Mouse (Mus musculus) T-helper 17 cell (primary cell): ENCODE measurements around the gene Prdm2.

Experiments
- in situ Hi-C, 2 experiments: fragments of 300-600 bp; cut with MboI, MseI; formaldehyde crosslinking; loops; 1 replicate in 1 of 2; 2 replicates in 1 of 2; pipeline ENCODE4 v1.15.1; 2025; ENCODE audit warnings: high pct_unique_total_duplicates in 2 of 2

Gene Prdm2

DNA sequence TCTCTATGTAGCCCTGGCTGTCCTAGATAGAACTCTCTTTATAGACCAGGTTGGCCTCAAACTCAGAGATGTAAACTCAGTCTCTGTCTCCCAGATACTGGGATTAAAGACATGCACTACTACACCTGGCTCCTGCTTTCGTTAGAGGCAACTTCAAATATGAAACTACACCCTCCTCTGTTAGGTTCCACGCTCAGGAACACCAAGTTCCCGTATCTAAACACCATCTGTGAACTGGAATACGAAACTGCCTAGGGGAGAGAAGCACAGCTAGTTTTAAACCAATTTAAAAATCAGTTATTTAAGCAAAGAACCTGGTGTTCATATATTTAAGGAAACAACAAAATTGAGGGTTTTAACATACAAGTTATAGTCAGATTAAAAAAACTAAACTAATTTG, 56.9 kb downstream of the Prdm2 start:
- in situ Hi-C loops, result loop anchor here (5.0 to 25.0 kb wide), 2 partner anchors 34 to 1731 kb away; partner anchors contain the start of gene Dhrs3 (in 1 of the 2)

DNA sequence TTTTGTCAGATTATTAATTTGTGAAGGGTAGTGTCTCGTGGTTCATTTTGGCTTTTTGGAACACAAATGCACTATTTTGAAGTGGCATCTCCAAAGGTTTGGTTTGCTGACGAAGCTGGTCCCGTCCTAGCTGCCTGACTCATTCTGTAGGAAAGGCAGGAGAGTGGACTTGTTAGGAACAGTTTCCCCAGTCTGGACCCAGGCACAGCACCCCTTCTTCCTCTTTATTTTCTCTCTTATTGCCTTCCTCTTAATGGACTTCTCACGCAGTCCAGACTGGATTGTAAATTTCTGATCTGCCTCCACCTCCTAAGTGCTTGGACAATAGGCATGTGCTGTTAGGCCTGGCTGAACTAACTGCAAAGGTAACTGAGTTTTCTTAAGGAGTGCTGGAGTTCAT, 57.8 kb downstream of the Prdm2 start:
- in situ Hi-C loops, result loop anchor here (5.0 to 25.0 kb wide), 2 partner anchors 33 to 1732 kb away; partner anchors contain the start of gene Dhrs3 (in 1 of the 2)

DNA sequence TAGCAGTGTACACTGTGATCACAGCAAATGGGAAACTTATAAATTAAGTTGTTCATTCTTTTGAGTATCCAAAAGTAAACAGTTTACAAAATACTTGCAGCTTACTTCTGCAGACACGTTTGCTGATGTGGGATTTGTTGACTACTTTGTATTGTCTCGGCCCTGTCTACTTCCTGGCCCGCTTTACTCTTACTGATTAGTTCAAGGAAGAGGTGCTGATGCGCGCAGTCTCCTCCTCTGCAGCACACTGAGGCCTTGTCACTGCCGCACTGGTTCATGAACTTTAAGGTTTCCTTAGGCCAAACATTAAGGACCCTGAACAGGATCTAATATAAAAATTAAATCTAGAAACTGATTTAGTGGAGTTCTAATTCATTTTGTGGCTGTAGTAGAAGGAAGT, 58.2 kb downstream of the Prdm2 start:
- in situ Hi-C loops, result loop anchor here in 1 of 2 experiments (25.0 kb wide), 1 partner anchor 1733 kb away; the partner anchor contains the start of gene Dhrs3

DNA sequence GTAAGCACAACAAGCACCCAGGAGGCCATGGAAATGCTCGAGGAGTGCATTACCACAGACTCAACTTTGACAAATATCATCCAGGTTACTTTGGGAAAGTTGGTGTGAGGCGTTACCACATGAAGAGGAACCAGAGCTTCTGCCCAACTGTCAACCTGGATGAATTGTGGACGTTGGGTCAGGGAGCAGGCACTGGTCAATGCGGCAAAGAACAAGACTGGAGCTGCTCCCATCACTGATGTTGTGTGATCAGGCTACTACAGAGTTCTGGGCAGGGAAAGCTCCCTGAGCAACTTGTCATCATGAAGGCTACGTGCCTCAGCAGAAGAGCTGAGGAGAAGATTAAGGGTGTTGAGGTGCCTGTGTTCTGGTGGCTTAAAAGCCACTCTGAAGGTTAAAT, 60.2 kb downstream of the Prdm2 start:
- in situ Hi-C loops, result loop anchor here in 1 of 2 experiments (25.0 kb wide), 1 partner anchor 1735 kb away; the partner anchor contains the start of gene Dhrs3

DNA sequence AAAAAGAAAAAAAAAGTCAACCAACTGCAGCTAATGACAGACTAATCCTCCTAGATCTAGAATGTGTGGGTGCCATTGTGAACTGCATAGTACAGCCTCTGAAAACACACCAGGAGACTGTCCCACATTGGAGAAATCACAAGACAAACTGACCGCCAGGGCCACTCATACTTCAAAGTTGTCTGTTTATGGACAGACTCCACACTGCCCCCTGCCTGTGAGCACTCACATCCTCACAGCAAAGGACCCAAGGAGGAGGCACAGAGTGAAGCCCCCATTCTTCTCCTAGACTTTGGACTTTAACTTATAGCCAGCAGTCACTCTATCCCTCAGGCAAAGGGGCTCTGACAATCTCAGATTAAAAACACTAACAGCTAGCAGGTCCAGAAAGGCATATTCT, 61.5 kb downstream of the Prdm2 start:
- in situ Hi-C loops, result loop anchor here in 1 of 2 experiments (25.0 kb wide), 1 partner anchor 1736 kb away; the partner anchor contains the start of gene Dhrs3

DNA sequence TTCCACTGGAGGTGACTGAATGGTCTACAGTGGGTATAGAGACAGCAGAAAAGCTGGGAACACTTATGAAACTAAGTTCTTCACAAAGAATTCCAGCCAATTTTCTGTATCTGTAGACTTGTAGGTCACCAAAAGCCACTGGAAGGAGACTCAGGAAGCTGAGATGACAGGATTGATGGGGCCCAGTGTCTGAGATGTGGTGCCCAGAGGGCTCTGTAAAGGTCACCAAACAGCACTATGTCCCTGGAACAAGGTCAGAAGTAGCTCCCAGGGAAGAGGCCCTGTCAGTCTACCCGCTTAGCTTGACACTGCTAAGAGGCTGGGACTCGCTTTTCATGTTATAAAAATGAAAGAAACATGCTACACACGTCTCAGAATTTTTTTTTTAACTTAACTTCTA, 65.1 kb downstream of the Prdm2 start:
- in situ Hi-C loops, result no loop called here

DNA sequence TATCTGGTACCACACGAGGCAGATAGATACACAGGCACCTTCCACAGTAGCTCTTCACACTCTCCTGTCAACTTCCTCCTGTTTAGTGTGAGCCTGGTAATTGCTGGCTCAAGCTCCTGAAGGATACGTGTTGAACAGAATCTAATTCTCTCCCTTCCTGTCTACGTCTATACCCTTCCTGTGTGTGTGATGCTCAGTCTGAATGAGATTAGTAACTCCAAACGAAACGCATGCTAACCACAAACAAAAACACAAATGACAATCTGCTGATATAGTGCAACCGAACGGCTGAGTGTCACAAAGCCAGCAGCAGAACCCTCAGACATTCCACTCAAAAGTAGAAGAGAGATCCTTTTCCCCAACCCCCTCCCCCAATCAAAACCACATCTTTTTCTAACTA, 69.2 kb downstream of the Prdm2 start:
- in situ Hi-C loops, result no loop called here

DNA sequence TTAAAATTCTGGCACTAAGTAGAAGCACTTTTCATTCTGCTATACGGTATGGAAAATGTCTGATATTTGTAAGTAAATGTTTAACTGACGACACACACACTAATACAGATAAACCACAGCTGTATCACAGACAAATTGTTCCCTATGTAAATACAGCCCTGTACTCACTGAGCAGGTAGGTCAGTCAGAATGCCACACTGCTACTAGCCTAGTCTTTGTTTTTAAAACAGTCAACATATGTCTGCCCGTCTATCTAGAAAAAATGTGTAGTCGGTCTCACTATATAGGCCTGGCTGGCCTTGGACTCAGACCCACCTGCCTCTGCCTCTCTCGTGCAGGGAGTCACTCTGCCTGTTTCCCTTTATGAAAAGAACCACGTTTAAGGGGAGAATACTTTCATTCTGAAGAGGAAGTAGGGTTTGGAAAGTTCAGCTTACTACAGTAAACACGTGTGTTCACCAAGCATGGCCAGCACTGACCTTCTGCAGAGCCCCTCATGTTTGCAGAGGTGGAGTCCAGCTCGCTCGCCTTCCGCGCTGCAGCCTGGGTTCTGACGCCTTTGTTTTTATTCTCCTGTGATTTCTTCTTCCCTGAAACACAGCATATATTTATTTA, 71.0 kb downstream of the Prdm2 start:
- in situ Hi-C loops, result no loop called here

DNA sequence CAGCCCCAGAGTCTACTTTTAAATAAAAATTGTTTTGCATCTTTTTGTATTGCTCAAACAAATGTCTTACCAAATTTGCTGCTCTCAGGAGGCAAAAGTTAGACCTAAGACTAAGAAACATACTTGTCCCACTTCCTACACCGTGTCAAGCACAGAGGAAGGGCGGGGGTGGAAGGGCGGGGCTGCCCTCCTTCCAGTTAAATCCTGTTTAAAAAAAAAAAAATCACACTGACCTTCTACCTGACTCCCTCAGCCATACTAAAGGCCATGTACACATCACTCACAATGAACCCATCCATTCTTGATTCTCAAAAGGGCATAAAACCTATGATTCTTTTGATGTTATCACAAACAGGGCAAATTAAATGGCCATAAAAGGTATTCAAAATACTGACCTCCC, 71.9 kb downstream of the Prdm2 start:
- in situ Hi-C loops, result no loop called here

DNA sequence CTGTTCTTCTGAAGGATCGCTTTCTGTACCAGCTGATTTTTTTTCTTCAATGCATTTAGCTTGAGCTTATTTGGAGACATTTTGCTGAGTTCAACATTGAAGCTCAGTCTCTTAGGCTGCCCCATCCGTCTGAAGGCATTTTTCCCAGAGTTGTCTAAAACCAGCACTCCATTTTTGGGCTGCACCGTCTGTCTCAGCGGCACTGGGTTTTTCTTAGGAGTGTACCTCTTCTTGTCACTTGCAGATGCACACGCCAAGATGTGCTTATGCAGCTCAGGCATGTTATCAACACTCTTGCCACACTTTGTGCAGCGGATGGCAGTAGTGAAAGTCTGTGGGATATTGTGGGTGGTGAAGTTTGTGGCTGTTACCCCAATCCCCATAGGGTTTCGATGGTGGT, 80.4 kb downstream of the Prdm2 start:
- in situ Hi-C loops, result no loop called here

DNA sequence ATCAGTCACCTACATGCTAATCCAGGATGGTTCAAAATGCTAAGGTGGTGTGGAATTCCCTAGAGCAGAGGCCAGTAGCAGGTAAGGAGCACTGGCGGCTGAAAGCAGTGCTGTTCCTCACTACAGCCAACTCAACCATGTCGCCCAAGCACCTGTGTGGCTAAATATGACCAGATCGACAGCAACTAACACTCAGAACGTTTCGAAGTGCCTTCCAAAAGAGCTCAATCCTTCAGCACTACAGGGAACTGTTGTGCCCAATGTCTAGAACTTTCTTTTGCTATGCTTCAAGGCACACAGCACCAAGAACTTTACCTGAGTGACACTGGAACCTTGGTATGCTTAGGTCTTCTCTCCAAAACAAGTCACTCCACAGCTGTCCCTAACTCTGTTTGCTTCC, 82.4 kb downstream of the Prdm2 start:
- in situ Hi-C loops, result no loop called here

DNA sequence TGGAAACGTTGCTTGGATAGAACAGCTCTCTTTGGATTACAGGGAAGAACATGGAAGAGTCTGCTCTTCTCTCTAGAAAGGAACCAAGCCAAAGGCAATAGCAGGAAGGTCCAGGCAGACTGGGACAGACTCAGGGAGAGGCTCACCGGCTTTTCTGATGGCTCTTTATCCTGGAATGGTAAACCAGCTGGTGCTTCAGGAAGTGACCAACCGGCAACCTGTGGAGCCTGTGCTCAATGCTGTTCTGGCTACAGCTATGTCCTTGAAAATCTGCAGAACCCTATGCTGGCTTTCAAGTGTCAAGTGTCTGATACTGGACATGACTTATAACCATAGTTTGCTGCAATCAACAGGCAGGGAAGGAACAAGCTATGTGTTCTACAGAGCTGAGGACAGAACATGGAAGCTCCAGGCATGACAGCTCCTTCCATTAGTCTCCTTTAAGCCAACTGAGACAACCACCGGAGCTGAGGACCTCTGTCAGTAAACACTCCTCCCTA, 83.5 kb downstream of the Prdm2 start:
- in situ Hi-C loops, result no loop called here

DNA sequence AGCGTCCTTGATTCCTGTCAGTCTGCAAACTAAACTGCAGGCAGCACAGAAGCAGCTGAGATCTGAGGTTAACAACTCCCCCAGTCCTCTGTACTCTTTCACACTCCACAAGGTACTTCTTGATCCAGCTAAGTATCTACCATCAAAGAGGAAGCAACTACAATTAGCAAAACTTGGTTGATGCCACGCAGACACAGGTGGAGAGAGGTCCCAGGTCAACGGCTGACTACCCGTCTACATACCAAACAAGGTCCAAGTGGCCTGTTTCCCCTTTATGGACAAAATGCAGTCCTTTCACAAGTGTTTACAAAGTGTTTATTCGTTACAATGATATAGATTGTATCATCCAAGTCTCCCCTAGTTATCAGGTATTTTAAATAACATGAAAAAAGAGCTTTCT, 85.6 kb downstream of the Prdm2 start:
- in situ Hi-C loops, result no loop called here

DNA sequence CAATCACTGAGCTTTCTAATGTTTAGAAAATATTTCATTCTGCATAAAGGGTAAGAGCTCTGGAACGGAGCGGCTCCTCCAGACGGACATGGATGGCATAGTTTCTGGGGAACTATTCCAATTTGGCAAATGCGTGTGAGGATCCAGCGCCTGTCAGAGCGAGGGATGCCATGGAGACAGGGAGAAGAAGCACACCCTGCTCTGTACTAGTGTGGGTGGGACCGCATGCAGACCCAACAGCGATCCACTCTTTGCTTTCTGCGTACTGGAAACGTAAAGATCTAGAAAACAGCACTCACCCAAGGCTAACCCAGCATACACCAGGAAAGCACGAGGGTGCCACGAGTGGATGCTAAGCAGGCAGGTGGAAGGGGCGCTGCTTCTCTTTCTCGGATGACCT, 86.3 kb downstream of the Prdm2 start:
- in situ Hi-C loops, result no loop called here

DNA sequence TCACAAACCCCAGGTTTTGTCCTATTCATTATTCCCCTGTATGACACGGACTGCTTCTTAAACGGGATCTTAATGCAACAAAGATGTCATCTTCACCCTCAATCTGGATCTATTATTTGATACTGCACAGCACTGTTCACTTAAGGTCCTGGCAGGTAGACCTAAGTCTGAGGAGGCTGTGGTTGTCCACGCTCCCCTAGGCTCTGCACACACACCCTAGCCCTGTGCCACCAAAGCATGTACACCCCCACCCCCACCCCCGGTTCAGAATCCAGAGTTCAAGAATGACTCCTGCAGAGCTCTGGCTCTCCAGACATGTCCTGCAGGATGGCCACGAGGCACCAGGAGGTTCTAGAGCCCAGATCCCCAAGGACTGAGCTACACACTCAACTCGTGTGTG, 87.5 kb downstream of the Prdm2 start:
- in situ Hi-C loops, result no loop called here

DNA sequence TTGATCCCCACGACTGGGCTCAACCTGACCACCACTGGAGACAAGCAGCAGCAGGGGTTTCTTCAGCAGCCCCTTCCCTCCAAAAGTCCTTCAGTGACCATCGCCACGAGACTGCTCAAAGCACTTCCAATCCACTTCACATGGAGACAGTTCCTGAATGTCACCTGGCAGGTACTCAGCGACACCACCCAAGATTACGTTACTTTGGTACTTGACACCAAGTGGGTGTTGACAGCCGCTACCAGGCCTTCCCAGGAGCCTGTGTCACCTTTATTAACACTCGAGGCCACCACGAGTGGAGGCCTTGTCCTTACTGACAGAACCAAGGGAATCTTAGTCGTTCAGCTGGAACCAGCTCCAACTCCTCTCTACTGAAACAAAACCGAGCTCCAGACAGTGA, 89.8 kb downstream of the Prdm2 start:
- in situ Hi-C loops, result loop anchor here in 1 of 2 experiments (5.0 kb wide), 1 partner anchor 34 kb away; no protein-coding TSS in a partner anchor

DNA sequence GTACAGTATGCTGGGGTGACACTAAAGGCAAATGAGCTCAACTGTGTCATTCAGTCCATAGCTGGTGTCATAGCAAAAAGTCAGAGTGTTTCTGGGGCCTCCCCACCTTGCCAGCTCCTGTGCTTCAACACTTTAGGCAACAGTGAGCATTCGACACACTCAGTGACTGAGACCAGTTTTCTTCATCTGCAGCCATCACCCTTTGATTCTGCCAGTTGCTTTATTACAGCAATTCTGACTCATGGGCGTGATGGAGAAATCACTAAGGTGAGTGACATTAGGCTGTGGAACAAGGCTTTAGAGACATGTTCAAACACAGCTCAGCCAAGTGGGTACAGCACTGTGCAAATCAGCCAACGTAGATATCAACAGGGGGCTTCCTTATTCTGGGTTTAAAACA, 91.6 kb downstream of the Prdm2 start:
- in situ Hi-C loops, result loop anchor here in 1 of 2 experiments (5.0 kb wide), 1 partner anchor 36 kb away; no protein-coding TSS in a partner anchor

DNA sequence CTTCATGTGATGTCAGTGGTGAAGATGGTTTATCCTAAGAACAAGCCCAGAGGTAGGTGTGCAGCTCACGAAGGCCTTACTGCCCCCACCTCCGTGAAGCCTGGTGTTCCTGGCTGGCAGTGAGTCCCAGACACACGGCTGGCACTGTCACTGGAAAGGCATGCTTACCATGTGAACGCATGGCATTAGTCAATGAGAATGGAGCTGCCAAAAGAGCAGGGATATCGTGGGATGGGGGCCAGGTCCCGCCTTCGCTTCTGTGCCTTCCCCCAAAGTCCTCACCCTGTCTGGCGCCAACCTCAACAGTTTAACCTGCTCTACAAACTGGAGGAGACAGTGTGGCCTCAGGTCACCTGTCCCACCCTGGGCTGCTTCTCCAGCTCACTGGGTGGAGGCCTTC, 92.8 kb downstream of the Prdm2 start:
- in situ Hi-C loops, result loop anchor here in 1 of 2 experiments (5.0 kb wide), 1 partner anchor 37 kb away; no protein-coding TSS in a partner anchor

DNA sequence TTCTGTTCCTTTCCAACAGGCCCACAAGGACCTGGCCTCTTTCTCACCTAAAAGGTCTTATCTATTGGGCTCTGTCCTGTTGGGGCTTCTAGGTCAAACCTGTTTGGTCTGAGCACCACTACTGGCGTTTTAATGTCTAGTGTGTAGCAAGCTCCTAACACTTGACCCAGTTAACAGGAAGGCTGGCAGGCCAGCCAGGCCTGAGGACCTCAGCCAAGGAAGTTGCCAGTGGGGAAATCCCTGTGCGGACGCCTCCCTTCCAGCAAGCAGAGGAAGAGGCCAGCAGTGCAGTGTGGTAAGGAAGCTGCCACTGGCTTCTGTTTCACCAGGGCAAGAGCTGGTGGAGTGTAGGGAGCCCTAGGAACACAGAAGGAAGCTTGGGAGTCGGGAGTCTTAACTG, 94.0 kb downstream of the Prdm2 start:
- in situ Hi-C loops, result loop anchor here in 1 of 2 experiments (10.0 kb wide), 1 partner anchor 296 kb away; the partner anchor contains the start of gene Pramef8

DNA sequence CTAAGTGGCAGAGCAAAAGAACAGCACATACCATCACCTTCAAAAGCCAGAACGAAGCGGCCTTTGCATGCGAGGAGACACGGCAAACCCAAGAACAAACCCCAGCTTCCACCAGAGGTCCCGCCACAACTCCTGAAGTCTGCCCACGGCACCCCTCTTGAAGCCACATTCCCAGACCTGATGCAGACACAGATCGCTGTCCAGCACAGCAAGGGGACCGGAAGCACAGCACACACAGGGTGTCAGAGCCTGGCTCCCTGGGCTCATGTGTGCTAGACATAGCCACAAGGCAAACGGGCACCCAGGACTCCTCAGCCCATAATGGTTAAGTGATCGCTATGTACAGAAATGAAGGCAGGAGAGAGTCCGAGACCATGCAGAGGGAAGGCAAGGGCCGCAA, 96.9 kb downstream of the Prdm2 start:
- in situ Hi-C loops, result loop anchor here in 1 of 2 experiments (10.0 kb wide), 1 partner anchor 299 kb away; the partner anchor contains the start of gene Pramef8

DNA sequence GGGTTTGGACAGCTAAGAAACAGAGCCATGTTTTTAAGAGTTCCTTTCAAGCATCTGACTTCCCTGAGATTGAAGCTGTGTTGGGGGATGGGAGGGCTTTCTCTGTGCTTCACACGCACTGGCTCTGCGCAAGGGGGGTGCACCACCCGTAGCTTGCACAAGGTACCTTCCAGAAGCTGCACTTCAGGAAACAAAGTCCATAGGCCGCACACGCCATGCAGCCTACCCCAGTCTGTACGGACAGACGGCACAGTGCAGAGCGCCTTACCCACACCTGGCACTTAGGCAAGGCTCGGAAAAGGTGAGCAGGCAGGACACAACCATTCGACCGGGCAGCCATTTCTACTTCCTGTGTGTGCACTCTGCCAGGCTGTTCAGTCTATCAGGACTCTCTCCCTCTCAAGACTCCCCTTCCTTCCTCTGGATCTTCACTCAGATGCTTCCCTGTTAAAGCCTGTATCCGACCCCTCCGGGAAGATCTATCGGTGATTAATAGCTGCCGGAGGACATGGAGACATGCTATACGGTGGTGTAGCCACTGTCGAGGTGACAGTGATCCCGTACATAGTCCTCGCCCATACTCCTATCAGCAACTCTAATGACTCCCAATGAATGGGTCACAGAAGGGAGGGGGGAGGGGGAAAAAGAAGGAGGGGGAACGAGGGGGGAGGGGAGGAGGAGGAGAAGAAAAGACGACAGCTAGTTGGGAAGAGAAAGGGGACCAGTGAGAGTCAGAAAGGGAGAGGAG, 98.4 kb downstream of the Prdm2 start:
- in situ Hi-C loops, result loop anchor here (5.0 to 10.0 kb wide), 3 partner anchors 123 to 300 kb away; partner anchors contain the start of gene Pramef8 (in 1 of the 2)

DNA sequence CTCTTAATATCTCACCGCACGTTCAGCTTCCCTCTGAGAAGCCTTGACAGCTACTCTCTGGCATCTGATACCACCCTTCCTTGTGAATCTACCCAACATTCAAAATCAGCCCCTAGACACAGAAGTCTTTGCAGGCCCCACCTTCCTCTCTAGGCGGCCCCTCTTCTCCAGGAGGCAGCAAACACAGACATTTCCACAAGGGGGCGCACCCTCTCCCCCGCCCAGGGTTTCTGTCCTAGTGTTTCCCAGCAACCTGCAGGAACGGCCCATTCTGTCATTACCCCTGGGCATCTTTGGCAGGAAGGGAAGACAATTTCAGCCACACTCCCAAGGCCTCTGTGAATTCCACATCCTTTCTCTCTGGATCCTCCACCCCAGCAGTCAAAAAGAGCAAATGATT, 99.8 kb downstream of the Prdm2 start:
- in situ Hi-C loops, result loop anchor here (5.0 to 10.0 kb wide), 3 partner anchors 124 to 302 kb away; partner anchors contain the start of gene Pramef8 (in 1 of the 2)
